Mouse (Mus musculus): ENCODE data around the gene Fam124a.
"Not testable (repeated sequence)": the region's sequence is repeated elsewhere in the genome, so short reads cannot be mapped to it uniquely, and the experiment has no call there.

Gene Fam124a

DNA sequence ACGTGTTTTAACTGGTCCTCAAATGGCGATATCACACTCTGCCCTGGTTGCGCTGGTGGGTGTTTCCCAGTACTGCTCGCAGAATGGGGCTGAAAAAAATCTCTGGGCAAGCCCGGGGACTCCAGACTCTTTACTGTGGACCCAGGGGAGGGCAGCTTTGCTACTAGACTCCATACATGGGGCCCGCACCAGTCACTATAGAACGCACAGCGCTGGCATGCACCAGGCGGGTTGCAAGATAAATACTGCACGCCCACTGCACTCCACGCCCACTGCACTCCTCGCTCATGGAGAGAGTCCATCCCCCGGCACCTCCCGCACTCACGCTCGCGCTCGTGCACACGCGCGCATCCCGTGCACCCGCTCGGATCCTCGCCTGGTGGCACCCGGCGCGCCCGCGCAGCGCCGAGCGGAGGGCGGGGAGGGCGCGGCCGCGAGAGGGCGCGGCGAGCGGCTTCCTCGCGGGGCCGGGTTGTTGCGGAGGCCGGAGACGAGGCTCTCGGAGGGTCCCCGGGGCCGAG, at the start of gene Fam124a:
Gene Fam124a (plus strand): TSS at position 429 of the 521 bp plus-strand sequence.
- no peak for DNase-seq (ENCODE audit: low spot score)

- no peak for DNase-seq (ENCODE audit: low spot score)
Observed at GRCm38 (mm10) chr14:62506261-62506660, 49.3 kb upstream of the Fam124a start.

DNA sequence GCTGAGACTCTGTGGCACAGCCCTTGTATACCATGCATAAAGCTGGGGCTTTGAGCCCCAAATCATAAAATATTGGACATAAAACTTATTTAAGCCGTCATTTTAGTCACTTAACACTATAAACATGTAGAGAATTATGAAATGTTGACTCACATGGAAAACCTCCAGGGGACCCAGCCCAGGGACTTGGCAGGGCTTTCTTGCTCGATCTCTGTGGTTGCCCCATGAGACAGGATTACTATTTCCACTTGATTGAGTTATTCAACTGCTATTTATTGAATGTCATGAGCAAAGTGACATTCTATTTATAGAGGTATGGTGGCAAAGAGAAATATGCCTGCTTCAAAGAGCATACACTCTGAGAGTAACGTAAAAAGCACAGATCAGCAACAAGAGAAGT, 46.2 kb upstream of the Fam124a start:
- DNase-seq (ENCODE audit: low spot score) = no peak

GRCm38 (mm10) chr14:62512845-62513244, 42.7 kb upstream of the Fam124a start:
- no peak for DNase-seq (ENCODE audit: low spot score)

DNA sequence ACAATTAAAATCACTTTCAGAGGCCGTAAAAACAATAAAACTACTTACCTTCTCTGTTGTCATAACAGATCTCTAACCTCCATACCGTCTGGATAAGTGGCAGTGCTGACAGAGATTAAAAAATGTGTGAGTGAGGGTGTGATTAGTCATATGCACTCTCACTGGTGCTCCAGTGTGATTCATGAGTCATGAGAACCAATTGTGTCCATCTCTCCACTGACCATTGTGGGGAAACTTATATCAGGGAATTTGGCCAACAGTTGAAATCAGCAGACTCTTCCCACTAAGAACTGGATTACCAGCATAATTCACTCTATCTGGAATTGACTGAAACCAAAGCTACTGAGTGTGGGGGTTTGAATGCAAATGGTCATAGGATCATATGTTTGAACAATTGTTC, 24.6 kb upstream of the Fam124a start:
- DNase-seq (ENCODE audit: low spot score) = no peak

DNA sequence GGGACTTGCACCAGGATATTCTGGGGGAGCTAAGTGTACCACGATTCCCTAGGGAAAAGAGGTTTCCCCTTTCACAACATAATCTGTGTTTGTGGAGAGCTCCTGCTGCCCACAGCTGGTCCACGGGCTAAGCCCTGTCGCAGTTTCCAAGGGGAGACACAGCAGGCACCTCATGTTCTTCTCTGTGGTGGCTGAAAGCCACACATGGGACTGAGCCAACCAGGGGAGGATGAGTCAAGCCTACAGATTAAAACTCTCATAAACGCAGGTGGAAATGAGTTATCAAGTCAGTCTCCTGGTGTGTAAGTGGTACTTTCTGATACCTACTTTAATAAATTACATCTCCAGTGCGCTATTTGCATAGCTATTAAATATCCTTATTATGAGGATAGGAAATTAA, 19.4 kb upstream of the Fam124a start:
- DNase-seq (ENCODE audit: low spot score) = no peak

DNA sequence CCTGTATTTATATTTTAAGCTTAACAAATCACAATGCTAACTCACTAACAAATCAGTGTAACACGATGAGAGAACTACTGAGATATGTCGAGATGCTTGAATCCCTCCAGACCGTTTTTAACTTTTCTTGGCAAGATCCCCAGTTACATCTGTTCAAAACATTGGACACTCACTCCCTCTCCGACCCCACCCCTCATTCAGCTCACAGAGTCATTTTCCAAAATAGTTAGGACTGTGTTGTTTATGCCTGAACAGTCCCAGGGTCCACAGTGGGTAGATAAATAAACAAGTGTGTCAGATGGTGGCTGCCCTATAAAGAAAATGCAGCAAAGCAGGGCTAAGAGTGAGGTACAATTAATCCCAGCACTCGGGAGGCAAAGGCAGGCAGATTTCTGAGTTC, 18.5 kb upstream of the Fam124a start:
- no peak for DNase-seq (ENCODE audit: low spot score)

- DNase-seq (ENCODE audit: low spot score) = no peak
Observed at GRCm38 (mm10) chr14:62539834-62540233, 15.7 kb upstream of the Fam124a start.

GRCm38 (mm10) chr14:62541751-62542150, 13.8 kb upstream of the Fam124a start:
- no peak for DNase-seq (ENCODE audit: low spot score)

- DNase-seq (ENCODE audit: low spot score) = no peak
Observed at GRCm38 (mm10) chr14:62546296-62546695, 9.2 kb upstream of the Fam124a start.

- no peak for DNase-seq (ENCODE audit: low spot score)
Observed at GRCm38 (mm10) chr14:62546746-62547145, 8.8 kb upstream of the Fam124a start.

GRCm38 (mm10) chr14:62550121-62550520, 5.4 kb upstream of the Fam124a start:
- no peak for DNase-seq (ENCODE audit: low spot score)

DNA sequence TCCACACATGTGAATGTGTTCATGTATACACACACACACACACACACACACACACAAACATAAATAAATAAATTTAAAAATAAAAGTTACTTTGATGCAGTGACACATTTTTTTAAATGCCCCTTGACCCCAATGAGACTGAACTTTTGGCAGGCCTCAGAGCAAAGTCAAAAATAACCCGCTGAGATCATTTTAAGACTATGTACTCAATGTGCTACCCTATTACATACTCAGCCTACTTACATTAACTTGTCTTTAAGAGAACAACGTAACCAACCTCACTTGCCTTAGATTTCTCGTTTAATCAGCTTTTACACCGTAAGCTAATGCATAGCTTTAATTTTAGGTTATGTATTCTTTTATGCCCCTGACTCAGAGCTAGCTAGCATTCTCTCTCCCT, 2.8 kb upstream of the Fam124a start:
- no peak for DNase-seq (ENCODE audit: low spot score)

GRCm38 (mm10) chr14:62553786-62554185, 1.8 kb upstream of the Fam124a start:
- DNase-seq (ENCODE audit: low spot score) = no peak

DNA sequence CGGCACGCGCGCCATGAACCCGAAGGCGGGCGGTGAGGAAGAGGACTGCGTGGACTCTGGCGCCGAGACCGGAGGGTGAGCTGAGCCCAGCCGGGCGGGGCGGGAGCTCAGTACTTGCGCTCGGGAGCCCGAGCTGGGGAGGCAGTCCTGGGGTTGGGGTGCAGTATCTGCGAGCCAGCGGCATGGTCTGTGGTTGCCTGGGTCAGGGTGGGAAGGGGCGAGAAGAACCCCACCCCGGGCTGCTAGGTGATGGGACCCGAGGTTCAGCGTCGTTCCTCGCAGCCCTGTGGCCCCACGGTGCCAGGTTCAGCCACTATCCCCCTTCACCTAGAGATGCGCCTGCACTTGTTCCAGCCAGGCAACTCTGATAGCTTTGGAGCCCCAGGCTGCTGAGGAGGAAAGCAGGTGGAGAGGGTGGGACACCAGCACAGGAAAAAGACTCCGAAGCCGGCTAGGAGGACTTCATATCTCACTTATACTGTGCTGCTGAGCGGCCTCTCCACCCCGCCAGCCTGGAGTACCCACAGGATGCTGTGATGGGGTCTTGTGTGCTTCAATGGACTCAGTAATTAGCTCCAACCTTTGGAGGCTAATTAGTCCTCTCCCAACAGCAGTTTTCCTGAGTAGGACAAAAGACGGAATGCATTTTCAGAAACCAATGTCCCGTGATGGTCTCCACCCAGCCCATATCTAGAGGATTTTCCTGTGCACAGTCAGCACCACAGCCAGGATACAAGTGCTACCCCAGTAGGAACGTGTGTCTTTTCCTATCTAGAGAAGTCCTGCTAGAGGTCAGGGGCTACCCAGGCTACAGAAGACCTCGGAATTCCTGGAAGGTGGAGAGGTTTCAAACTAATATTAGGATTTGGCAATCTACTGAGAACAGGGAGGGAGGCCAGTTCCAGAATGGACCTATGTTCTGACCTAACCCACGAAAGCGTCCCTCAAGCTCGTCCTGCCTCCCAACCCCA, 588 bp downstream of the Fam124a start:
- no peak for DNase-seq (ENCODE audit: low spot score)

- no peak for DNase-seq (ENCODE audit: low spot score)
Observed at GRCm38 (mm10) chr14:62557111-62557510, 1.6 kb downstream of the Fam124a start.

DNA sequence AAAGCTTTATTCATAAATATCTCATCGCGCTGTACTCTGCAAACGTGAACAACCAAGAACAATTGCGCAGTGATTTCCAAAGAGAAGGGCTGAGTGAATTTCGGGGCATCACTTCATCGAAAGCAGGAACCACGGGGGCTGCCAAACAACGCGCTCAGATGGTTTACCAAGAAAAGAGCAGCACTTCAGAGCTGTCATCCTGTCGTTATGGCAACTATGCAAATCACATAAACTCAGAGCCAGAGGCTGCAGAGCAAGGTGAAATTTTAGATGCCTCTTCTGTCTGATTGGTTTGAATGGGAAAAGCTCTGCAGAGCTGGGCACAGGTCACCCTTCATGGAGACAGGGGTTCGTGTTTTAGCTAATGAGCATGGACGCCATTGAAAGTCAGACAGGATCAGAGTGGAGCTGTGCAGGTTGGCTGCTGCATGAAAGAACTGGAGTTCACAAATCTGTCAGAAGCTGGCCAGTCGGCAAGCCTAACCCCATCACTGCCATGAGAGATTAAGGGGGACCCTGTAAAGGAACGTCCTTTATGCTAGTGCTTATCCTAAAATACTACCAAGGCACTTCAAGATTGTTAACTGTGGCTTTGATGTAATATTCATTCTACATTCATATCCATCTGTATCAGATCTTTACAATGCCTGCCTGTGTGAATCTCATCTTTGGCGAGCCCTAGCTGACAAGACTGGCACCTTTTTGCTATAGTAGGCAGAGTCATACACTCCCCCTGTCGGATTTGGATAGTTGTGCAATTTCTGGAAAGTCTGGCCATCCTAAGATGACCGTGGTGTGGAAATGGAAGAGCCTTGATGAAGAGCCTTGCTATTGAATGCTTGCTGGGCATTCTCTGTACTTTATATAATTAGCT, 6.6 kb downstream of the Fam124a start:
- no peak for DNase-seq (ENCODE audit: low spot score)

DNA sequence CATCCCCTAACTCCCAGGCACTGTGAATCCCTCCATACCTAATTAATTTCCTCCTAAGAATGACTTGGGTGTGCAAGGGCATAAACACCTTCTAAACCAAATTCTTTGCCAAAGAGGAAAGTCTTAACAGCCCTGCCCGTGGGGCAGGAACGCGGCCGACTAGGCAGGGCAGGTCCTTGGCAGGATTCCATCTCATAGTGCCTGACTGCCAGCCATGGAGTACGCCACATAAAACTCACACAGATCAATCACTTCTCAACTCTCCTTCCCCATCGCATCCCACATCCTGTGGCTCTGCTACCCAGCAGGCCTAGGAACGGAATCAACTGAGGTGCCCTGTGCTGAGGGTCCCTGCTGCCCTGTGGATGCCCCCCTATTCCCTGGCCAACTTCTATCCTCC, 8.1 kb downstream of the Fam124a start:
- DNase-seq (ENCODE audit: low spot score) = no peak

DNA sequence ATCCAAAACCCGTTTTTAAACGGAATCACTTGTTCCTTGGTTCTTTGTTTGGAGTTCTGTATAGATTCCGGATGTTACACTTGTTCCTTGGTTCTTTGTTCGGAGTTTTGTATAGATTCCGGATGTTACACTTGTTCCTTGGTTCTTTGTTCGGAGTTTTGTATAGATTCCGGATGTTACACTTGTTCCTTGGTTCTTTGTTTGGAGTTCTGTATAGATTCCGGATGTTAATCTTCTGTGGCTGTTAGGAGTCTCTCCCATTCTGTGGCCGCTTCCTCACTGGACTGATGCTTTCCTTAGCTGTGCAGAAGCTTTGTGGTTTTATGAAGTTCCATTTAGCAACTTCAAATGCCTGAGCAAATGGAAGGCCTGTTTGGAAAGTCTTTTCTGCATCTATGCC, 11.3 kb downstream of the Fam124a start, which contains the start of gene Gm4131:
Gene Gm4131 (minus strand): TSS at position 101 of the 400 bp plus-strand sequence.
- DNase-seq (ENCODE audit: low spot score) = not testable (repeated sequence)

DNA sequence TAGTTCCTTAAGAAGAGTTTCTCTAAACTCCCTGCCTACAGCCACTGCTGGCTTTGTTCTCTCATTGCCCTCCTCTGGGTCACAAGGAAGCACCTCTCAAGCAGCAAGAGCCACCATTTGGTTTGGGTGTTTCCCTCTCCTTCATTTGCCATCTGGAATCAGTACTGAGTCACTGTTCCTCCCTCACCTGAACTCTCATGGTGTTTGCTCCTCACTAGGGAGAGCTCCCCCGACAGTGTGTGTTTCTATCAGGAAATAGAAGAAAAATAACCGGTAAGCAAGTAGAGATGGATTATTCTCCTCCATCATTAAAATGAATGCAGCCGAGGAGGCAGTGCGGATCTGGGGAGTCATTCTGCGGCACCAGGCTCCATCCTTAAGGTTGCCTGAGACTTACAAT, 13.9 kb downstream of the Fam124a start:
- no peak for DNase-seq (ENCODE audit: low spot score)

DNA sequence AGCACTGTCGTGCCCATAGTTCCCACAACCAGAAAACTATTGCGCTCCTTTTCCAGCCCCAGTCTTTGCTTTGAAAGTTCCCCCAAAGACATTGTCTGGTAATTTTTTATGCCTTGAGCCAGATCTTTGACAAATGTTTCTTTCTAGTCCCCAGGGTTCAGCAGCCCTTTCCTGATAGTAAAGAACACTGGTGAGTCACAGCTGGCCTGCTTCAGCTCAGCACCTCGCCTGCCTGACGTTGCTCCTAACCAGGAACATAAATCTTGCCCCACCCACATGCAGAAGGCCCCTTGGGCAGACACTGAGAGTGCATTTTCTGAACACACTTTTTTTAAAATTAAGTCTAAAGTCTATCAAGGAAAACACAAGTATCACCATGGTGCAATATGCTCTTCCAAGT, 14.8 kb downstream of the Fam124a start:
- DNase-seq (ENCODE audit: low spot score) = no peak

DNA sequence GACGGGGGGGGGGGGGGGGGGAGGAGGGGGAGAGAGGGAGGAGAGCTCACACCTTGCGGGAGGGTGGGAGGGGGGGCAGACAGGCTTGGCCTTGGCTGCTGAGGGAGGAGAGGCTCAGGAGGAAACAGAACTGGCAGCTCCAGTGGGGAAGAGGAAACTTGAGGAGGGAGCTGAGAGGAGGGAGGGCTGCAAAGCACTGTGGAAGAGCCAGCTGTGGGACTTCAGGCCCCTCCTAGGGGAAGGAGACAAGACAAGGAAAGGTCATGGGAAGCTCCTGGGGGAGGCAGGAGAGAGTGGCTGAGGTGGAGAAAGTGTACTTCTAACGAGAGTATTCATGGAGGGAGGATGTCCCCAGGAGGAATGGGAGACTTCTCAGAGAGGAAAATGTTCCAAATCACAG, 17.9 kb downstream of the Fam124a start:
- no peak for DNase-seq (ENCODE audit: low spot score)

- DNase-seq (ENCODE audit: low spot score) = no peak
Observed at GRCm38 (mm10) chr14:62574906-62575305, 19.4 kb downstream of the Fam124a start.
